Mouse (Mus musculus): Measurements from ENCODE around the gene Elp4.

GRCm38 (mm10) chr2:105854740-105855139 lies 49.6 kb downstream of the Elp4 start:
- TF ChIP-seq CTCF (IDR thresholded peaks at IDR 0.05; ENCODE audit: low read depth, low read length) = no peak
- TF ChIP-seq POLR2A (IDR thresholded peaks at IDR 0.05; ENCODE audit: borderline replicate concordance, low read depth, low read length) = no peak

Data from bone marrow macrophage, adult 2 months (primary cell).